In genomic region chr13:52726043-52726442, GRCm38 (mm10) we compare ENCODE assay signal across 12 mouse cellular contexts.
DNase-seq lines count a peak whose midpoint lies in the region; ATAC-seq lines count a peak whose summit lies in the region.
"Had no signal": no experiment of that assay in that cellular context is flagged by ENCODE, and none has a peak within 500 bp of the region (broad histone marks: within the 10 kb centered on the region; RNA-seq: fewer than 3 reads in every experiment).

No protein-coding gene starts in this region.

- WGBS in embryonic facial prominence, embryonic 13.5 days = 63% methylated on average over 10 of the region's 10 CpGs
- 76% methylated on average over 10 of the region's 10 CpGs for WGBS in embryonic facial prominence, embryonic 10.5 days
- WGBS in limb, embryonic 13.5 days = 60% methylated on average over 10 of the region's 10 CpGs
- WGBS in limb, embryonic 10.5 days = 80% methylated on average over 10 of the region's 10 CpGs
- 36% methylated on average over 10 of the region's 10 CpGs for WGBS in embryonic facial prominence, embryonic 15.5 days
- 33% methylated on average over 10 of the region's 10 CpGs for WGBS in macrophage (ENCODE audit: missing documents)

- H3K4me1 ChIP-seq in embryonic facial prominence, embryonic 13.5 days = 0 out of 2 replicates have a peak, but pooled peaks cover 7% of the 10 kb centered on the region
- H3K4me1 ChIP-seq in embryonic facial prominence, embryonic 10.5 days = peaks cover 8% of the 10 kb centered on the region
- no peaks in the 10 kb centered on the region for H3K4me1 ChIP-seq in limb, embryonic 13.5 days
- peaks cover 7% of the 10 kb centered on the region for H3K4me1 ChIP-seq in limb, embryonic 10.5 days
- 0 out of 2 replicates have a peak, but pooled peaks cover 8% of the 10 kb centered on the region for H3K4me1 ChIP-seq in embryonic facial prominence, embryonic 15.5 days
- H3K4me1 ChIP-seq: liver, embryonic 12.5 days had no signal

- peak overlapping the region; percentile 11; the same call in 1 of the 2 replicates for H3K27ac ChIP-seq in embryonic facial prominence, embryonic 13.5 days
- no peak overlapping the region for H3K27ac ChIP-seq in embryonic facial prominence, embryonic 10.5 days (replicated peaks)
- H3K27ac ChIP-seq in limb, embryonic 13.5 days = no peak overlapping the region
- no peak overlapping the region for H3K27ac ChIP-seq in limb, embryonic 10.5 days
- 0 out of 2 replicates have a peak overlapping the region, but pooled peaks have one; percentile 5 for H3K27ac ChIP-seq in embryonic facial prominence, embryonic 15.5 days (replicated peaks)
- H3K27ac ChIP-seq in macrophage = peak overlapping the region; percentile 14; the same call in 1 of the 2 replicates
- H3K27ac ChIP-seq: heart, adult 2 months; liver, embryonic 12.5 days; midbrain, embryonic 13.5 days had no signal

- no peak for ATAC-seq in embryonic facial prominence, embryonic 13.5 days (ENCODE audit: insufficient number of reproducible peaks, insufficient read depth, low FRiP score, low TSS enrichment, low read depth)
- 0 out of 2 replicates have a peak, but pooled peaks have one; percentile 44 for ATAC-seq in limb, embryonic 13.5 days (ENCODE audit: low FRiP score, low read depth)
- peak; percentile 70 for ATAC-seq in embryonic facial prominence, embryonic 15.5 days (ENCODE audit: insufficient number of reproducible peaks, low FRiP score, low TSS enrichment, low read depth)
- ATAC-seq: liver, embryonic 12.5 days; midbrain, embryonic 13.5 days had no signal

- no peak for DNase-seq in embryonic facial prominence, embryonic 10.5 days (ENCODE audit: low spot score)
- DNase-seq in limb, embryonic 10.5 days (ENCODE audit: low spot score) = no peak
- DNase-seq in B cell, adult 2 months = no peak
- no peak for DNase-seq in cerebellum, postnatal 4 days (ENCODE audit: low spot score in 2 of 2)
- DNase-seq: cerebellum, adult 9-11 months; heart, adult 2 months had no signal

- no peak overlapping the region for H3K4me2 ChIP-seq in embryonic facial prominence, embryonic 13.5 days
- H3K4me2 ChIP-seq in limb, embryonic 13.5 days (replicated peaks) = no peak overlapping the region
- H3K4me2 ChIP-seq in embryonic facial prominence, embryonic 15.5 days (replicated peaks) = no peak overlapping the region
- H3K4me2 ChIP-seq: liver, embryonic 12.5 days; midbrain, embryonic 13.5 days had no signal

- no peaks in the 10 kb centered on the region for H3K36me3 ChIP-seq in embryonic facial prominence, embryonic 13.5 days
- H3K36me3 ChIP-seq in embryonic facial prominence, embryonic 10.5 days (replicated peaks) = no peaks in the 10 kb centered on the region
- no peaks in the 10 kb centered on the region for H3K36me3 ChIP-seq in limb, embryonic 13.5 days
- no peaks in the 10 kb centered on the region for H3K36me3 ChIP-seq in limb, embryonic 10.5 days
- H3K36me3 ChIP-seq in embryonic facial prominence, embryonic 15.5 days = no peaks in the 10 kb centered on the region
- H3K36me3 ChIP-seq in macrophage (ENCODE audit: inconsistent target) = no peaks in the 10 kb centered on the region
- H3K36me3 ChIP-seq: liver, embryonic 12.5 days; midbrain, embryonic 13.5 days had no signal

- no peaks in the 10 kb centered on the region for H3K9me3 ChIP-seq in embryonic facial prominence, embryonic 13.5 days
- no peaks in the 10 kb centered on the region for H3K9me3 ChIP-seq in embryonic facial prominence, embryonic 10.5 days
- H3K9me3 ChIP-seq in limb, embryonic 13.5 days = no peaks in the 10 kb centered on the region
- H3K9me3 ChIP-seq in limb, embryonic 10.5 days (replicated peaks) = no peaks in the 10 kb centered on the region
- no peaks in the 10 kb centered on the region for H3K9me3 ChIP-seq in embryonic facial prominence, embryonic 15.5 days (replicated peaks)
- H3K9me3 ChIP-seq: liver, embryonic 12.5 days; midbrain, embryonic 13.5 days had no signal

- H3K79me2 ChIP-seq in macrophage (ENCODE audit: inconsistent target) = no peaks in the 10 kb centered on the region

- H3K9ac ChIP-seq in embryonic facial prominence, embryonic 13.5 days = no peak overlapping the region
- no peak overlapping the region for H3K9ac ChIP-seq in limb, embryonic 13.5 days
- no peak overlapping the region for H3K9ac ChIP-seq in embryonic facial prominence, embryonic 15.5 days
- H3K9ac ChIP-seq: liver, embryonic 12.5 days; midbrain, embryonic 13.5 days had no signal

- H3K4me3 ChIP-seq in embryonic facial prominence, embryonic 13.5 days = no peak overlapping the region
- no peak overlapping the region for H3K4me3 ChIP-seq in embryonic facial prominence, embryonic 10.5 days
- no peak overlapping the region for H3K4me3 ChIP-seq in limb, embryonic 13.5 days
- H3K4me3 ChIP-seq in limb, embryonic 10.5 days = no peak overlapping the region
- H3K4me3 ChIP-seq in embryonic facial prominence, embryonic 15.5 days (replicated peaks) = no peak overlapping the region
- H3K4me3 ChIP-seq in macrophage (ENCODE audit: inconsistent target) = no peak overlapping the region
- H3K4me3 ChIP-seq: heart, adult 2 months; liver, embryonic 12.5 days; midbrain, embryonic 13.5 days had no signal

- no peaks in the 10 kb centered on the region for H3K27me3 ChIP-seq in embryonic facial prominence, embryonic 13.5 days
- H3K27me3 ChIP-seq in embryonic facial prominence, embryonic 10.5 days (replicated peaks; ENCODE audit: low read depth, poor library complexity, severe bottlenecking) = no peaks in the 10 kb centered on the region
- no peaks in the 10 kb centered on the region for H3K27me3 ChIP-seq in limb, embryonic 13.5 days
- no peaks in the 10 kb centered on the region for H3K27me3 ChIP-seq in limb, embryonic 10.5 days (ENCODE audit: low read depth, poor library complexity, severe bottlenecking)
- no peaks in the 10 kb centered on the region for H3K27me3 ChIP-seq in embryonic facial prominence, embryonic 15.5 days
- H3K27me3 ChIP-seq: liver, embryonic 12.5 days; midbrain, embryonic 13.5 days had no signal

Comparison
In these comparisons a context has a peak if more than half of its experiments do, and no peak if none do; other contexts are left out.
1. H3K27ac ChIP-seq: peak in embryonic facial prominence, embryonic 13.5 days (single experiment), embryonic facial prominence, embryonic 15.5 days (single experiment) and macrophage (single experiment); none in embryonic facial prominence, embryonic 10.5 days (single experiment), limb, embryonic 13.5 days (single experiment) and limb, embryonic 10.5 days (single experiment).